Comparison of ENCODE assay signal across 28 mouse cellular contexts in genomic region chr9:41772281-41772902, GRCm38 (mm10).
DNase-seq lines count a peak whose midpoint lies in the region; ATAC-seq and TF ChIP-seq lines count a peak whose summit lies in the region.
"Had no signal": no experiment of that assay in that cellular context is flagged by ENCODE, and none has a peak within 500 bp of the region (broad histone marks: within the 10 kb centered on the region; RNA-seq: fewer than 3 reads in every experiment).

No protein-coding gene starts in this region.

- H3K27me3 ChIP-seq in forebrain, embryonic 14.5 days (replicated peaks; ENCODE audit: control insufficient read depth, insufficient read depth, low read length) = no peaks in the 10 kb centered on the region
- H3K27me3 ChIP-seq in forebrain, embryonic 12.5 days = no peaks in the 10 kb centered on the region
- no peaks in the 10 kb centered on the region for H3K27me3 ChIP-seq in hindbrain, postnatal 0 days (ENCODE audit: insufficient read depth, low read length)
- no peaks in the 10 kb centered on the region for H3K27me3 ChIP-seq in hindbrain, embryonic 10.5 days (ENCODE audit: insufficient read depth, poor library complexity, severe bottlenecking)
- H3K27me3 ChIP-seq in embryonic facial prominence, embryonic 13.5 days = no peaks in the 10 kb centered on the region
- H3K27me3 ChIP-seq: limb, embryonic 13.5 days; liver, embryonic 13.5 days; midbrain, embryonic 13.5 days; neural tube, embryonic 15.5 days had no signal

- WGBS in forebrain, embryonic 14.5 days = 86% methylated on average over 8 of the region's 8 CpGs
- 90% methylated on average over 8 of the region's 8 CpGs for WGBS in forebrain, embryonic 12.5 days
- WGBS in hindbrain, postnatal 0 days = 60% methylated on average over 8 of the region's 8 CpGs
- WGBS in hindbrain, embryonic 10.5 days = 95% methylated on average over 8 of the region's 8 CpGs
- WGBS in embryonic facial prominence, embryonic 13.5 days = 90% methylated on average over 8 of the region's 8 CpGs

- H3K4me2 ChIP-seq in forebrain, embryonic 14.5 days (ENCODE audit: low read length) = no peak overlapping the region
- H3K4me2 ChIP-seq in forebrain, embryonic 12.5 days = no peak overlapping the region
- no peak overlapping the region for H3K4me2 ChIP-seq in hindbrain, postnatal 0 days (ENCODE audit: low read depth, low read length)
- no peak overlapping the region for H3K4me2 ChIP-seq in embryonic facial prominence, embryonic 13.5 days
- H3K4me2 ChIP-seq: heart, embryonic 11.5 days; limb, embryonic 13.5 days; liver, embryonic 13.5 days; midbrain, embryonic 13.5 days; neural tube, embryonic 15.5 days had no signal

- H3K9me3 ChIP-seq in forebrain, embryonic 14.5 days (replicated peaks; ENCODE audit: control insufficient read depth, low read length) = no peaks in the 10 kb centered on the region
- H3K9me3 ChIP-seq in forebrain, embryonic 12.5 days = no peaks in the 10 kb centered on the region
- H3K9me3 ChIP-seq in hindbrain, postnatal 0 days (ENCODE audit: low read length) = no peaks in the 10 kb centered on the region
- H3K9me3 ChIP-seq in hindbrain, embryonic 10.5 days = no peaks in the 10 kb centered on the region
- no peaks in the 10 kb centered on the region for H3K9me3 ChIP-seq in embryonic facial prominence, embryonic 13.5 days
- H3K9me3 ChIP-seq: limb, embryonic 13.5 days; liver, embryonic 13.5 days; midbrain, embryonic 13.5 days; neural tube, embryonic 15.5 days had no signal

- no peak overlapping the region for H3K9ac ChIP-seq in forebrain, embryonic 14.5 days (ENCODE audit: low read length)
- H3K9ac ChIP-seq in forebrain, embryonic 12.5 days = no peak overlapping the region
- H3K9ac ChIP-seq in hindbrain, postnatal 0 days (replicated peaks; ENCODE audit: low read length) = no peak overlapping the region
- no peak overlapping the region for H3K9ac ChIP-seq in embryonic facial prominence, embryonic 13.5 days
- H3K9ac ChIP-seq: limb, embryonic 13.5 days; liver, embryonic 13.5 days; midbrain, embryonic 13.5 days; neural tube, embryonic 15.5 days had no signal

- H3K36me3 ChIP-seq in forebrain, embryonic 14.5 days (ENCODE audit: control insufficient read depth, insufficient read depth, low read length) = no peaks in the 10 kb centered on the region
- H3K36me3 ChIP-seq in forebrain, embryonic 12.5 days (replicated peaks) = no peaks in the 10 kb centered on the region
- H3K36me3 ChIP-seq in hindbrain, postnatal 0 days (ENCODE audit: insufficient read depth, low read length) = no peaks in the 10 kb centered on the region
- no peaks in the 10 kb centered on the region for H3K36me3 ChIP-seq in hindbrain, embryonic 10.5 days
- H3K36me3 ChIP-seq in embryonic facial prominence, embryonic 13.5 days = no peaks in the 10 kb centered on the region
- H3K36me3 ChIP-seq: limb, embryonic 13.5 days; liver, embryonic 13.5 days; midbrain, embryonic 13.5 days; neural tube, embryonic 15.5 days had no signal

- TF ChIP-seq POLR2A in brain, embryonic 14.5 days (IDR thresholded peaks at IDR 0.05; ENCODE audit: borderline replicate concordance, extremely low read depth, insufficient read depth, insufficient read length, poor library complexity, severe bottlenecking) = no peak

- peak; percentile 81 for ATAC-seq in forebrain, embryonic 14.5 days
- ATAC-seq in forebrain, embryonic 12.5 days (ENCODE audit: low FRiP score) = no peak
- peak; percentile 70 for ATAC-seq in hindbrain, postnatal 0 days
- no peak for ATAC-seq in embryonic facial prominence, embryonic 13.5 days (ENCODE audit: insufficient number of reproducible peaks, insufficient read depth, low FRiP score, low TSS enrichment, low read depth)
- ATAC-seq: inflammation-experienced regulatory T-cells, adult 6 months; midbrain, embryonic 13.5 days had no signal

- H3K27ac ChIP-seq in forebrain, embryonic 14.5 days (ENCODE audit: low read depth, low read length) = no peak overlapping the region
- H3K27ac ChIP-seq in forebrain, embryonic 12.5 days = no peak overlapping the region
- no peak overlapping the region for H3K27ac ChIP-seq in hindbrain, postnatal 0 days
- no peak overlapping the region for H3K27ac ChIP-seq in hindbrain, embryonic 10.5 days
- H3K27ac ChIP-seq in embryonic facial prominence, embryonic 13.5 days = peak overlapping the region; percentile 77
- H3K27ac ChIP-seq: liver, embryonic 13.5 days; macrophage; midbrain, embryonic 13.5 days; neural tube, embryonic 15.5 days had no signal

- no peak for TF ChIP-seq CTCF in hindbrain, postnatal 0 days (IDR thresholded peaks at IDR 0.05; ENCODE audit: low read depth)
- TF ChIP-seq CTCF in brain, embryonic 14.5 days (IDR thresholded peaks at IDR 0.05; ENCODE audit: borderline replicate concordance, extremely low read depth, insufficient read depth, insufficient read length) = no peak

- no peak overlapping the region for H3K4me3 ChIP-seq in forebrain, embryonic 14.5 days (ENCODE audit: low read depth, low read length)
- no peak overlapping the region for H3K4me3 ChIP-seq in forebrain, embryonic 12.5 days (replicated peaks)
- H3K4me3 ChIP-seq in hindbrain, postnatal 0 days (ENCODE audit: low read length) = no peak overlapping the region
- no peak overlapping the region for H3K4me3 ChIP-seq in hindbrain, embryonic 10.5 days
- H3K4me3 ChIP-seq in embryonic facial prominence, embryonic 13.5 days = no peak overlapping the region
- H3K4me3 ChIP-seq: erythroblast, embryonic 14.5 days; limb, embryonic 13.5 days; liver, embryonic 13.5 days; midbrain, embryonic 13.5 days; neural tube, embryonic 15.5 days had no signal

- peak; percentile 63 for DNase-seq in forebrain, embryonic 14.5 days (ENCODE audit: low spot score)
- DNase-seq in hindbrain, postnatal 0 days (ENCODE audit: low spot score) = peak; percentile 75
- DNase-seq in hindbrain, embryonic 10.5 days (ENCODE audit: low spot score) = no peak
- DNase-seq in brain, embryonic 14.5 days (ENCODE audit: low read depth) = peak; percentile 81
- no peak for DNase-seq in ovary, adult 18-20 months (ENCODE audit: low spot score)
- DNase-seq in adrenal gland, postnatal 25 days = no peak
- DNase-seq: B cell, adult 2 months; cerebellum, adult 9-10 months; gastrocnemius, postnatal 36 days; heart, adult 18-20 months; heart, postnatal 36 days; kidney, adult 11 months; kidney, postnatal 14 days; layer of hippocampus, adult 9-11 months; liver, embryonic 13.5 days; lung, adult 2 months; lung, postnatal 10 days; right cerebral cortex, postnatal 25 days; thymus, postnatal 14 days had no signal

- no peaks in the 10 kb centered on the region for H3K4me1 ChIP-seq in forebrain, embryonic 14.5 days (ENCODE audit: control insufficient read depth, insufficient read depth, low read length)
- peaks cover 2% of the 10 kb centered on the region for H3K4me1 ChIP-seq in forebrain, embryonic 12.5 days
- no peaks in the 10 kb centered on the region for H3K4me1 ChIP-seq in hindbrain, postnatal 0 days (ENCODE audit: insufficient read depth, low read length)
- H3K4me1 ChIP-seq in hindbrain, embryonic 10.5 days (replicated peaks) = no peaks in the 10 kb centered on the region
- H3K4me1 ChIP-seq in embryonic facial prominence, embryonic 13.5 days = peaks cover 10% of the 10 kb centered on the region; the same call in 1 of the 2 replicates
- H3K4me1 ChIP-seq: liver, embryonic 13.5 days; midbrain, embryonic 13.5 days had no signal

Comparison
In these comparisons a context has a peak if more than half of its experiments do, and no peak if none do; other contexts are left out.
1. ATAC-seq: peak in forebrain, embryonic 14.5 days (single experiment) and hindbrain, postnatal 0 days (single experiment); none in forebrain, embryonic 12.5 days (single experiment) and embryonic facial prominence, embryonic 13.5 days (single experiment).
2. DNase-seq: peak in forebrain, embryonic 14.5 days (single experiment), hindbrain, postnatal 0 days (single experiment) and brain, embryonic 14.5 days (single experiment); none in hindbrain, embryonic 10.5 days (single experiment), ovary, adult 18-20 months (single experiment) and adrenal gland, postnatal 25 days (single experiment).